Mouse (Mus musculus): ENCODE measurements at regions not wholly inside any gene's neighbourhood (a gene's known extent, or its start where the extent isn't known, plus 50 kb on each side); places are given as distances from the start of the nearest gene placed in this dataset.
A peak's percentile ranks its signal among the peaks of the same experiment; 100 is the strongest.

- no peak for DNase-seq
These were observed 127.2 kb upstream of the Meis1 start for GRCm38 (mm10) chr11:19145991-19146390.

DNA sequence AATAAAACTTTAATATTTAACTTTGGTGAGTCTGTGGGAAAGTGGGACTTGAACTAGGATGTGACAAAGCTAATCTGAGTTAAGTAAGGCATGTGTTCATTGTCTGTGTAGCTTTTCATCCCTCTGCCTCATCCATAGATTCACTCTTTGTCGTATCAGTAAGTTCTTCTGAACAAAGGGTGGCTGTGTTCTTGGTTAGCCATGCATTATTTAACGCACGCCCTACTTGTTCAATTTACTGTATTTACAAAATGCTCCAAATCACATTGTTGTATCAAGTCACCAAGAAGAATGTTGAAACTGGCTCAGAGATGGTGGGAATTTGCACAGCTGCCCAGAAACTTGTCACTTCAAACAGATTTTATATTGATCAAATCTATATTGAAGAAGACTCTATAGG lies 132.2 kb upstream of the Meis1 start:
- DNase-seq = peak; percentile 84

GRCm38 (mm10) chr11:19153714-19154113 lies 134.9 kb upstream of the Meis1 start:
- no peak for DNase-seq

DNA sequence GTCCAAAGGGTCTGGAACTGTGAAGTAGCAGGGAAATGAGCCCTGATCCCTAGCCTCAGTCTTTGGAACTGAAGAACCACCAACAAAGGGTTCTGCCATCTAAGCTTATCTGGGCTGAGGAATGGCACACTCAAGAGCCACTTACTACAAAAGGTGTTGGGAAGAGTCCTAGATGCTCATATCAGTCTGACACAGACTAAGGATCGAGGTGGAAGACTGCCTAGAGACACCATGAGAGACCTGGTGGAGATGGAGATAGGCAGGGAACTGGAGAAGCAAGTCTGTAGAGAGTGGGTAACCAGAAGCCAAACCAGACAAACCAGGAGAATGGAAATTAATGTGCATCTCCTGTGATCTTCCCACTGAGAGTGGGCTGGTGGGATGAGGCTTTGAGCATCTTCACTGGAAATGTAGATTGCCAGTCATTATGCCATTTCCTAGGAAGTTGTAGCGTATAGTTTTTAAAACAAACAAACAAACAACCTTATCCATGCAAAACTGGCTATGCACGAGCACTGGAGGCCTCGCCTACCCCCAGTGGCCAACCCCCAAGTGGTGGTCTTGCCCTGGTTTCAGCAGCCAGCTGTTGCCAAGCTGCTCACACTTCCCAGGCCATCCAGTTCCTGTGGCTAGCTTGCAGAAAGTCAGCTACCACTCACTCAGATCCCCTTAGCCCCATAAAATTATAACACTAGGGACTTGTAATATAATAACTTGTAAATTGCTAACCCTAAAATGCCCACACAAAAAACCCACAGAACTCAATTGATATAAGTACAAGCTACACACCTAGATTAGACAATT lies 136.2 kb upstream of the Meis1 start:
- no peak for DNase-seq

DNA sequence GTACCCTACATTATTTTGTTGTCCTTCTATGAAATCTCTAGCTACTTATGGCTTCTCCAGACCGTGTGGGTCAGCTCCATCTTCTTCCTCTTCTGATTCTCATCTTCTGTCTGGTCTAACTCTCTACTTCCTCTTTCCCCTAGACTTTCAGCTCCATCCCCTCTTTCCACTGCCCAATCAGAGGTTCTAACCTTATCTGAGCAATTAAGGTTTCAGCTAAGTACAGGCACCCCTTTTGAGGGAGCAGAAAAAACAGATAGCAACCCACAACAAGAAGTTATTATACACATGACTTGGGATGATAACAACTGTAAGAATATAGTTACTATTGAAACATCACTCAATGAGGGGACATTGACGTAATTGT lies 136.8 kb upstream of the Meis1 start:
- DNase-seq = no peak

- DNase-seq = peak; percentile 43
These were observed 141.4 kb upstream of the Meis1 start for GRCm38 (mm10) chr11:19160227-19160626.

DNA sequence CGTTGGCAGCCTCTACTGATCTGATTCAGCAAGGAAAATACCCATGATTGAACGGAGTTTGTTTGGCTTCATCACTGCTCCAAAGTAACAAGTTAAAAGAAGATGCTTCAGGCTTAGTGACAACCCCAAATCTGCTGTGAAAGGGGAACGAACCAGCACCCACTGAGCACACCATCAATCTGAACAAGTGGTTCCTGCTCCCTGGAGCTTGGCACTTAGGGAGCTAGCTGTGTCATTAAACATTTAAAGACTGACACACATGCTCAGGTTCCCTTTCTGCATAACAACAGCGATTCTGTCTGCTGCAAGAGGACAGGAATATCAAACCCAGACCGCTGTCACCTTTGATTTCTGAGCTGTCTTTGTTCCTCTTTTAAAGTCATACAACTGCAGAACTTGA lies 141.9 kb upstream of the Meis1 start:
- peak; percentile 18 for DNase-seq

GRCm38 (mm10) chr11:19170938-19171337 lies 152.2 kb upstream of the Meis1 start:
- no peak for DNase-seq

DNA sequence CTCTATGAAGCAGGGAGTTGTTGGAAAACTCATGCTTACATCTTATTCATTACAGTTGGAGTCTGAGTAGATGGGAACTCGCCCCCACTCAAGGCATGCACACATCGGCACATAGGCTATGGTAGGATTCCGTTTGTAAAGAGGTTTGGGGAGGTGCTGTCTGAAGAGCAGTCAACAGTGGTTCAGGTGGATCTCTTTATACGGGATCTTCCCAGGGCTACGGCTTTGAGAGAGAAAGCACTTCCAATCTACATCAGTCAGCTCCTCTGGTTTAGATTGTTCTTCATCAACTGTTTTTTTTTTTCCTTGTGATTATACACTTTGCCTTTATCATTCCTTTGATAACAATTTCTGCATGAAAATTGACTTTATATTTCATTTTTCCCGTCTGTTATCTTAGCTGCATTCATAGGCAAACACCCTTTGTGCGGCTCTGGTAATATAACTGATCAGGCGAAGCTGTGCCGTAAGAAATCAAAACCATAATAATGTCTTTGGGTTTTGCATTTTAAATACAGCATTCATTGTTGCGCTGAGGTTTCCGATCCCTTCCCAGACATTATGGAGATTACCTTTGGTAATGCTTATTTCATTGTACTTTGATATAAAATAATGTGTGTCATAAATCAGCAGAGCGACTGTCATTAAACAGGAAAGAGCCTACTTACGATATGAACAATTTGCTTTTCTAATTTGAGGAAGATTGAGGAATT lies 155.7 kb upstream of the Meis1 start:
- no peak for DNase-seq

GRCm38 (mm10) chr11:19179290-19179689 lies 160.5 kb upstream of the Meis1 start:
- DNase-seq = no peak

DNA sequence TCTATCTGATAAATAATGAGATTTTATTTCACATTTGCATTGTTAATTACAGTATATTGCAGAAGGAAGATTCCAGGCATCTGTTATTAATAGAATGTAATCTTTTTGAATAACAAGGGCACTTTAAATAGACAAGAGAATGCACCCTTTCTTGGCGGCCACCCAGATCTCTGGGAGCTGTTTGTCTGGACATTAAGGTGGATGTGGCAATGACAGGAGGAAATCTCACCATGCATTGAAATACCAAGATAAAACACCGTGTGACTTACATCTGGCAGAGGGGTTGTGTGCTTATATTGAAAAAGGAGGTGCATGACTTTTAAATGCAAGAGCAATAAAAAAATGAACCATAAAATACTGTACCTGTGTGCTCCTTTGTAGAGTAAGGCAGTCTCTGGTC lies 171.0 kb upstream of the Meis1 start:
- no peak for DNase-seq

DNA sequence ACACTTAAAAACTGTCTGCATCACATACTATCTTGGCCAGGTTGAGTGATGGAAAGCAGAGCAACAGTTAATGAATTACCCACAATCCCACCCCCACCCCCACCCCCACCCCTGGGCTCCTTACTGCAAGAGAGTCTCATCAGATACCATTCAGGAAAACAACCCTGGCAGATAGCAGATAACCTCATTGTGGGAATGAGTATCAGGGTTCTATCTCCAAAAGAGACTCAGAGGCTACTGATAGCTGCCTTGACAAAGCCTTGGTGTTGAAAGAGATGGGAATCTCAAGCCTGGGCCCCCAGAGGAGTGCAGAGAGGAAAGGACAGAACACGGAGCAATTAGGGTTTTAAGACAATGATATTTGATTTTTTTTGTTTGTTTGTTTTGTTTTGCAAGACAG lies 175.7 kb upstream of the Meis1 start:
- no peak for DNase-seq

- DNase-seq = peak; percentile 25
These were observed 179.0 kb upstream of the Meis1 start for GRCm38 (mm10) chr11:19197790-19198189.

DNA sequence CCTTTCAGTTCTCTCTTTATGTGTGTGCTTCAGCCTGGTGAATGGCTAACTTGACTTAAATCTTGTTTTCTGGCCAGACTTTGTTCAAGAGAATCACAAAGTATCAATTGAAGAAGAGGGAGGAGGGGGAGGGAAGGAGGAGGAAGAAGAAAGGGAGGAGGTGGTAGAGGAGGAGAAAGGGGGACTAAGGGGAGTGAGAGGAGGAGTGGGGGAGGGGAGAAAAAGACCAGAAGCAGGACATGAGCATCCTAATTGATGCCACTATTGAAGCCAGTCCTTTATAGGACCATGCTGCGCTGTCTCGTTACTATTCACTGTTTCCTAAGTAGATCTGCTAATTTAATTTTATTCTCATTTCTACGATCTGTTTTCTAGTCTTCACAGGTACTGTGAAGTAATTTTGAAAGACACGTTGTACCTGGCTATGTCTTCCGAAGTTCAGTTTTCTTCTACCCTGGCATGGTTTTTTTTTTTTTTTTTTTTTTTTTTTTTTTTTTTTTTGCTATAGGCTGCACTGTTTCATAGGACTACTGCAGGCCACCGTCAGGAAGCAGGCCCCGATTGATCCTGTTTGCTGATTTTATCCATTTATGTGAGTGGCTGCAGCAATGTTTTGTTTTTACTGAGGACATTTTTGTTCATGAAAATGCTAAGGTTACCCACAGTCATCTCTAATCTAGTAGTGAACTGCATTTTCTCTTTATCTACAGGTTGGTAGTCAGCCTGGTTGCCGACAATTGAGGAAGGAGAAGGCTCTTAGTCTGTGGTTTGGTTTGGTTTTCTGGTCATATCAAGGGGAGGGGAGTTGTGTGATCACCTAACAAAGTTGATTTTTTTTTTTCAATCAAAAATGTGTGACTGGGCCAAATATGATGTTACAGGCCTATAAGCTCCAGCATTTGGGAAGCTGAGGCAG lies 184.1 kb upstream of the Meis1 start:
- DNase-seq = peak; percentile 45

- no peak for DNase-seq
These were observed 184.7 kb upstream of the Meis1 start for GRCm38 (mm10) chr11:19203518-19203900.

DNA sequence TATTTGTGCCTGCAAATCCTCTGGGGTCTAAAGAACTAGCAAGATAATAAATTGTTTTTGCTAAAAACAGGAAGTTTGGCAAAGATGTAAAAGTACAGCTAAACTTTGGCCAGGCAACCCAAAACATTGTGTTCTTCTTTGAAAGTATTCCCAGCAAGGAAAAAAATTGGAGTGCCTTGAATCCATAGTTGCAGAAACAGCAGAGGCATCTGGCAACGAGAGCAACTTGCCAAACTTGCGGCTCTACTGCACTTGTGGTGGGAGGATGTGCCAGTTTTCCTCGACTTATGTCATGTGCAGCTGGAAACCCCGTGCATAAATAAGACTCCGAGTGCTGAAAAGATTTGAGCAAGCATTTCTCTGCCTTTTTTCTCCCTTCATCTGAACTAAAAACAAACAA lies 185.2 kb upstream of the Meis1 start:
- peak; percentile 22 for DNase-seq

DNA sequence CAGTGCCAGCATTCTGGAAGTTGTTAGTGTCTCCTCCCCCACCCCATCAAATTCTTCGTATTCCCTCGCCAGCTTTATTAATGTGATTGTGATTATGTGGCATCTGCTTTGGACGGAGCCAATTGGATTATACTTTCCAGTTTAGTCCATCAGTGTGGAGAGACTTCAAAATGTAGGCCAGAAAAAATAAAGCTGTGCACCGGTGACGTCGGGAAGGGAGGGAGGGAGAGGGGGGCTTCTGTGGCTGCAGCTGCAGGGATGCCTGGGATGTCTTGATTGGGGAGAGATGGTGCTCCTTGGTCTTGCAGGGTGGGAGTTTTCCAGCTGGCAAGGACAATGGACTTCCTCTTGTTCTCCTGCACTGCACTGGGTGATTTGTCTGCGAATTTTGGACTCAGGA lies 185.7 kb upstream of the Meis1 start:
- peak; percentile 85 for DNase-seq

GRCm38 (mm10) chr11:19205174-19205573 lies 186.4 kb upstream of the Meis1 start:
- DNase-seq = peak; percentile 32

DNA sequence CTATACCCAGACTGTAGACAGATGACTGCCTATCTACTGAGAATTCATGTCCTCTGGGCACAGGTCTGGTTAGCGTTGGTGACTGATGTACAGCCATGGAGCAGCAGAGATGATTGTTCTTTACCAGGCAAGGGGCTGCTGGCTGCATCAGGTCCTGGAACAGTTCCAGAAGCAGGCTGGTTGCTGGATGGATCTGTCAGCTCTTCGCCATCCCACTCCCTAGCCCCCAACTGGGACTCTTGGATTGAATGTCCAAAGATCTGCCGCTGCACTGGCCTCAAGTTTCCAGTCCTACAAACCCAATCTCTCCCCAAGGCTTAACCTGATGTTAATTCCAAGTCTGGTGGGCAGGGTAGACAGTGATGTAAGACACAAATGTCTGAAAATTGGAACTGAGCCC lies 200.7 kb upstream of the Meis1 start:
- DNase-seq = no peak

GRCm38 (mm10) chr11:19221442-19221841 lies 202.7 kb upstream of the Meis1 start:
- no peak for DNase-seq

GRCm38 (mm10) chr11:19226756-19227155 lies 208.0 kb upstream of the Meis1 start:
- DNase-seq = no peak

- peak; percentile 38 for DNase-seq
These were observed 208.9 kb upstream of the Meis1 start for GRCm38 (mm10) chr11:19227716-19228115.

GRCm38 (mm10) chr11:19246390-19247114 lies 227.8 kb upstream of the Meis1 start:
- DNase-seq = no peak

All from retina, postnatal 1 day (tissue).